ENCODE assay signal across 17 mouse cellular contexts in genomic region chr16:57484043-57484795, GRCm38 (mm10).
DNase-seq lines count a peak whose midpoint lies in the region; ATAC-seq and TF ChIP-seq lines count a peak whose summit lies in the region.
"Had no signal": no experiment of that assay in that cellular context is flagged by ENCODE, and none has a peak within 500 bp of the region (broad histone marks: within the 10 kb centered on the region; RNA-seq: fewer than 3 reads in every experiment).

No protein-coding gene starts in this region.

- no peak overlapping the region for H3K4me3 ChIP-seq in kidney, embryonic 16.5 days (ENCODE audit: low read length)
- H3K4me3 ChIP-seq in intestine, embryonic 14.5 days (ENCODE audit: low read depth, low read length) = no peak overlapping the region
- H3K4me3 ChIP-seq in intestine, postnatal 0 days (ENCODE audit: low read depth, low read length) = no peak overlapping the region
- H3K4me3 ChIP-seq: embryonic facial prominence, embryonic 10.5 days; hindbrain, embryonic 15.5 days; midbrain, embryonic 13.5 days had no signal

- peak overlapping the region; percentile 59 for H3K27ac ChIP-seq in kidney, embryonic 16.5 days (ENCODE audit: low read length)
- H3K27ac ChIP-seq in intestine, embryonic 14.5 days (ENCODE audit: low read depth) = peak overlapping the region; percentile 82
- H3K27ac ChIP-seq in intestine, postnatal 0 days (ENCODE audit: low read depth, low read length) = peak overlapping the region; percentile 58
- H3K27ac ChIP-seq: embryonic facial prominence, embryonic 10.5 days; hindbrain, embryonic 15.5 days; midbrain, embryonic 13.5 days had no signal

- 34% methylated on average over 12 of the region's 12 CpGs for WGBS in kidney, embryonic 16.5 days
- 36% methylated on average over 12 of the region's 12 CpGs for WGBS in intestine, embryonic 14.5 days
- 52% methylated on average over 12 of the region's 12 CpGs for WGBS in intestine, postnatal 0 days

- intact Hi-C loops in left cerebral cortex, postnatal 10 days (cut with DNase I) = no loop called here

- peak; percentile 89 for ATAC-seq in kidney, embryonic 16.5 days (ENCODE audit: low FRiP score, low TSS enrichment)
- ATAC-seq in intestine, embryonic 14.5 days (replicated peaks; ENCODE audit: low FRiP score, low TSS enrichment, low read depth) = peak; percentile 58; the same call in 1 of the 2 replicates
- peak; percentile 29; the same call in 1 of the 2 replicates for ATAC-seq in intestine, postnatal 0 days
- ATAC-seq: midbrain, embryonic 13.5 days; Patski had no signal

- no peaks in the 10 kb centered on the region for H3K36me3 ChIP-seq in kidney, embryonic 16.5 days (ENCODE audit: insufficient read depth, low read length)
- no peaks in the 10 kb centered on the region for H3K36me3 ChIP-seq in intestine, embryonic 14.5 days (ENCODE audit: control insufficient read depth, insufficient read depth, low read length)
- no peaks in the 10 kb centered on the region for H3K36me3 ChIP-seq in intestine, postnatal 0 days (ENCODE audit: control insufficient read depth, insufficient read depth)
- H3K36me3 ChIP-seq: embryonic facial prominence, embryonic 10.5 days; hindbrain, embryonic 15.5 days; midbrain, embryonic 13.5 days had no signal

- H3K4me2 ChIP-seq in kidney, embryonic 16.5 days (replicated peaks; ENCODE audit: low read depth, low read length) = no peak overlapping the region
- H3K4me2 ChIP-seq in intestine, embryonic 14.5 days (ENCODE audit: low read length) = no peak overlapping the region
- no peak overlapping the region for H3K4me2 ChIP-seq in intestine, postnatal 0 days (replicated peaks; ENCODE audit: low read depth)
- H3K4me2 ChIP-seq: heart, embryonic 11.5 days; hindbrain, embryonic 15.5 days; midbrain, embryonic 13.5 days had no signal

- no peaks in the 10 kb centered on the region for H3K27me3 ChIP-seq in kidney, embryonic 16.5 days (ENCODE audit: insufficient read depth, low read length)
- H3K27me3 ChIP-seq in intestine, embryonic 14.5 days (replicated peaks; ENCODE audit: control insufficient read depth, insufficient read depth, low read length) = no peaks in the 10 kb centered on the region
- H3K27me3 ChIP-seq in intestine, postnatal 0 days (replicated peaks; ENCODE audit: control insufficient read depth, insufficient read depth, low read length) = no peaks in the 10 kb centered on the region
- H3K27me3 ChIP-seq: CH12.LX; hindbrain, embryonic 15.5 days; midbrain, embryonic 13.5 days; Patski had no signal

- DNase-seq in kidney, adult 8-10 months = no peak
- no peak for DNase-seq in intestine, embryonic 14.5 days (ENCODE audit: low spot score)
- DNase-seq in retina, embryonic 14.5 days (ENCODE audit: low spot score) = peak; percentile 44
- DNase-seq in gastrocnemius, adult 8-10 months (ENCODE audit: low spot score in 2 of 2) = no peak
- DNase-seq in left cerebral cortex, postnatal 10 days (ENCODE audit: extremely low spot score in 1 of 2, low spot score in 2 of 2) = no peak
- DNase-seq: cerebellum, adult 9-10 months; liver, postnatal 0 days; right cerebral cortex, postnatal 25 days; thymus, postnatal 4 days had no signal

- no peaks in the 10 kb centered on the region for H3K9me3 ChIP-seq in kidney, embryonic 16.5 days (ENCODE audit: low read length)
- H3K9me3 ChIP-seq in intestine, embryonic 14.5 days (ENCODE audit: control insufficient read depth, low read length) = no peaks in the 10 kb centered on the region
- H3K9me3 ChIP-seq in intestine, postnatal 0 days (ENCODE audit: control insufficient read depth) = no peaks in the 10 kb centered on the region
- H3K9me3 ChIP-seq: embryonic facial prominence, embryonic 10.5 days; hindbrain, embryonic 15.5 days; midbrain, embryonic 13.5 days had no signal

- H3K4me1 ChIP-seq in kidney, embryonic 16.5 days (ENCODE audit: insufficient read depth, low read length) = peaks cover 25% of the 10 kb centered on the region; the same call in 1 of the 2 replicates
- H3K4me1 ChIP-seq in intestine, embryonic 14.5 days (replicated peaks; ENCODE audit: control insufficient read depth, insufficient read depth, low read length) = peaks cover 16% of the 10 kb centered on the region; the same call in 1 of the 2 replicates
- no peaks in the 10 kb centered on the region for H3K4me1 ChIP-seq in intestine, postnatal 0 days (replicated peaks; ENCODE audit: control insufficient read depth, insufficient read depth, low read length)
- H3K4me1 ChIP-seq: hindbrain, embryonic 15.5 days; midbrain, embryonic 13.5 days had no signal

- no peak for TF ChIP-seq CTCF in intestine, postnatal 0 days (IDR thresholded peaks at IDR 0.05; ENCODE audit: low read depth)

- no peak overlapping the region for H3K9ac ChIP-seq in kidney, embryonic 16.5 days (replicated peaks; ENCODE audit: low read length)
- H3K9ac ChIP-seq in intestine, embryonic 14.5 days (ENCODE audit: low read length) = no peak overlapping the region
- H3K9ac ChIP-seq in intestine, postnatal 0 days (ENCODE audit: low read depth, low read length) = no peak overlapping the region
- H3K9ac ChIP-seq: hindbrain, embryonic 15.5 days; liver, postnatal 0 days; midbrain, embryonic 13.5 days had no signal

Comparison
In these comparisons a context has a peak if more than half of its experiments do, and no peak if none do; other contexts are left out.
1. ATAC-seq: peak in every context shown above with its lines; median percentile 89 in kidney, embryonic 16.5 days; 58 in intestine, embryonic 14.5 days; 29 in intestine, postnatal 0 days.